Comparison of ENCODE assay signal across 17 mouse cellular contexts in genomic region chr11:32650893-32651590, GRCm38 (mm10). TPM values are rescaled to one million over a fixed set of nuclear protein-coding genes. Genes with fewer than 3 reads are reported as not detected.
DNase-seq lines count a peak whose midpoint lies in the region; ATAC-seq and TF ChIP-seq lines count a peak whose summit lies in the region.
"Had no signal": no experiment of that assay in that cellular context is flagged by ENCODE, and none has a peak within 500 bp of the region (broad histone marks: within the 10 kb centered on the region; RNA-seq: fewer than 3 reads in every experiment).

No protein-coding gene starts in this region.

- ATAC-seq in frontal cortex, adult (ENCODE audit: low TSS enrichment) = 0 out of 2 replicates have a peak, but pooled peaks have one; percentile 4

- no peak overlapping the region for H3K4me3 ChIP-seq in ES-Bruce4 (ENCODE audit: low read depth, low read length)
- no peak overlapping the region for H3K4me3 ChIP-seq in thymus, adult 2 months (ENCODE audit: control insufficient read depth, insufficient read depth, low read length)
- H3K4me3 ChIP-seq: embryonic facial prominence, embryonic 13.5 days; forebrain, embryonic 12.5 days; limb, embryonic 12.5 days had no signal

- TF ChIP-seq POLR2A in ES-Bruce4 (IDR thresholded peaks at IDR 0.05; ENCODE audit: insufficient read depth, low read length) = no peak
- TF ChIP-seq POLR2A in thymus, adult 2 months (IDR thresholded peaks at IDR 0.05; ENCODE audit: control insufficient read depth, extremely low read depth, insufficient read depth, low read length, poor library complexity) = no peak

- no peak for TF ChIP-seq EP300 in ES-Bruce4 (IDR thresholded peaks at IDR 0.05; ENCODE audit: insufficient read depth, low read depth, low read length)

- H3K27ac ChIP-seq in ES-Bruce4 (ENCODE audit: insufficient read depth, low read length) = peak overlapping the region; percentile 33
- no peak overlapping the region for H3K27ac ChIP-seq in thymus, adult 2 months (ENCODE audit: control insufficient read depth, insufficient read depth, low read length)
- H3K27ac ChIP-seq: embryonic facial prominence, embryonic 13.5 days; forebrain, embryonic 12.5 days; limb, embryonic 12.5 days had no signal

- H3K4me1 ChIP-seq in ES-Bruce4 (ENCODE audit: control insufficient read depth, insufficient read depth, low read length) = peaks cover 5% of the 10 kb centered on the region
- H3K4me1 ChIP-seq in thymus, adult 2 months (replicated peaks; ENCODE audit: control insufficient read depth, insufficient read depth, low read length) = peaks cover 9% of the 10 kb centered on the region

- no peak for TF ChIP-seq CTCF in ES-Bruce4 (IDR thresholded peaks at IDR 0.05; ENCODE audit: low read depth, low read length)
- TF ChIP-seq CTCF in thymus, adult 2 months (IDR thresholded peaks at IDR 0.05; ENCODE audit: borderline replicate concordance, control insufficient read depth, extremely low read depth, insufficient read depth, low read length, poor library complexity) = no peak

- no peaks in the 10 kb centered on the region for H3K9me3 ChIP-seq in ES-Bruce4 (replicated peaks; ENCODE audit: control insufficient read depth, insufficient read depth, low read length, poor library complexity, severe bottlenecking)
- H3K9me3 ChIP-seq: embryonic facial prominence, embryonic 13.5 days; forebrain, embryonic 12.5 days; limb, embryonic 12.5 days had no signal

- no peak overlapping the region for H3K9ac ChIP-seq in ES-Bruce4 (ENCODE audit: low read depth, poor library complexity, severe bottlenecking)
- H3K9ac ChIP-seq: embryonic facial prominence, embryonic 13.5 days; forebrain, embryonic 12.5 days; limb, embryonic 12.5 days; lung, embryonic 14.5 days had no signal

- H3K36me3 ChIP-seq in ES-Bruce4 (ENCODE audit: control insufficient read depth, insufficient read depth, low read length, poor library complexity, severe bottlenecking) = no peaks in the 10 kb centered on the region
- no peaks in the 10 kb centered on the region for H3K36me3 ChIP-seq in thymus, adult 2 months (ENCODE audit: control insufficient read depth, insufficient read depth, low read length)
- H3K36me3 ChIP-seq: embryonic facial prominence, embryonic 13.5 days; limb, embryonic 12.5 days had no signal

- H3K27me3 ChIP-seq in ES-Bruce4 (ENCODE audit: control insufficient read depth, insufficient read depth, low read length, poor library complexity, severe bottlenecking) = no peaks in the 10 kb centered on the region; the same call in 1 of the 2 replicates
- H3K27me3 ChIP-seq in thymus, adult 2 months (ENCODE audit: control insufficient read depth, insufficient read depth, low read length) = no peaks in the 10 kb centered on the region
- H3K27me3 ChIP-seq: embryonic facial prominence, embryonic 13.5 days; forebrain, embryonic 12.5 days; limb, embryonic 12.5 days had no signal

- 91% methylated on average over 7 of the region's 7 CpGs for WGBS in thymus, adult 2 months

- DNase-seq in frontal cortex, adult 2 months (ENCODE audit: extremely low spot score in 1 of 2, low spot score in 1 of 2) = no peak
- peak; percentile 37 for DNase-seq in kidney, adult 18-20 months
- DNase-seq in kidney, postnatal 36 days = peak; percentile 46 to 60
- no peak for DNase-seq in spleen, postnatal 14 days (ENCODE audit: low spot score in 2 of 2)
- DNase-seq in thymus, adult 2 months = no peak
- DNase-seq in natural killer cell, adult 2 months (ENCODE audit: low spot score in 2 of 2) = no peak
- DNase-seq: adrenal gland, adult 8-10 months; heart, adult 18-20 months; heart, postnatal 14 days; layer of hippocampus, postnatal 36 days; lung, embryonic 14.5 days; retina, postnatal 1 day had no signal

RNA-seq across cellular contexts. Expression of gene Fbxw11, which starts 8.5 kb away (rescaled TPM):
- 80.3 and 82.7 TPM in 2 replicates for polyA plus RNA-seq in frontal cortex, adult 2 months (2012; rRNA removed)
- polyA plus RNA-seq in ES-Bruce4 (2011; ENCODE audit: insufficient read depth, insufficient read length, low read depth, missing spikeins) = 59.6 and 65.0 TPM in 2 replicates
- 55.6 and 61.7 TPM in 2 replicates for polyA plus RNA-seq in thymus, adult 2 months (2012; rRNA removed)

Comparison
In these comparisons a context has a peak if more than half of its experiments do, and no peak if none do; other contexts are left out.
1. DNase-seq: peak in kidney, adult 18-20 months (single experiment) and kidney, postnatal 36 days (2 of 2); none in frontal cortex, adult 2 months (0 of 2), spleen, postnatal 14 days (0 of 2), thymus, adult 2 months (single experiment) and natural killer cell, adult 2 months (0 of 2).